Mouse (Mus musculus): Measurements from ENCODE around the gene Chchd2. TPM values are rescaled to one million over a fixed set of nuclear protein-coding genes. Genes with fewer than 3 reads are reported as not detected.

The Chchd2 gene
- 477 and 534 TPM in 2 replicates for polyA plus RNA-seq (2012; rRNA removed)

GRCm38 (mm10) chr5:129886911-129887636 lies at the start of gene Chchd2:
Chchd2 (minus strand) TSS chr5:129887470.

DNA sequence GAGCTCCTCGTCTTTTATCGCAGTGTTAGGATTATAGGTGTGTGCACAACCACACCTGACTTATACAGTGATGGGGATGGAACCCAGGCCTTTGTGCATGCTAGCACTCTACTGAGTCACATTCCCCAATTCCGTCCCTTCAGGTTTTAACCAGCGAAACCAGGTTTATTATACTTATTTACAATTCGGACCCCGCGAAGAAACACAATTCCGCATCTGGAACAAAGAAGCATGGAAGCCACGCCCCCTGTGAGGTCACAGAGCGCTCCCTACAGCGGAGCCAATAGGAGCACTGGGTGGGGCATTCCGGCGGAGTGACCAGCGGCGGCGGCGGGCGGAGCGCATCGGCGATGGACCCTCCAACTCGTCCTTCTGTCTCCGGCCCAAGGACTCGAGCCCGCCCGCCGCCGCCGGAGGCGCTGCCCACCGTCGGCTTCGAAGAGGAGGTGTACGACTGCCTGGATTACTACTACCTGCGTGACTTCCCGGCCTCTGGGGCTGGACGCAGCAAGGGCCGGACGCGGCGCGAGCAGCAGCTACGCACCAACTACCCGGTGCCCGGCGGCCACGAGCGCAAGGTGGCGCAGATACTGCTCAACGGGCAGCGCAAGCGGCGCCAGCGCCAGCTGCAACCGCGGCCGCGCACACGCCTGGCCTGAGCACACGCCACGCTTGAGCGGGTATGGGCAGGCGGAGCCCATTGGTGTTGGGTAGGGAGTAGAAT lies 21.1 kb upstream of the Chchd2 start, which contains the start of gene Nupr1l:
Gene Nupr1l (plus strand): TSS at position 299 of the 724 bp plus-strand sequence.

GRCm38 (mm10) chr5:129898449-129898848 lies 11.2 kb upstream of the Chchd2 start, which contains the start of gene Phkg1:
Phkg1 (minus strand) TSS chr5:129898549.

GRCm38 (mm10) chr5:129895198-129896088 lies 8.2 kb upstream of the Chchd2 start, which contains the start of gene Zbed5:
Zbed5 (plus strand) TSS chr5:129895723.

DNA sequence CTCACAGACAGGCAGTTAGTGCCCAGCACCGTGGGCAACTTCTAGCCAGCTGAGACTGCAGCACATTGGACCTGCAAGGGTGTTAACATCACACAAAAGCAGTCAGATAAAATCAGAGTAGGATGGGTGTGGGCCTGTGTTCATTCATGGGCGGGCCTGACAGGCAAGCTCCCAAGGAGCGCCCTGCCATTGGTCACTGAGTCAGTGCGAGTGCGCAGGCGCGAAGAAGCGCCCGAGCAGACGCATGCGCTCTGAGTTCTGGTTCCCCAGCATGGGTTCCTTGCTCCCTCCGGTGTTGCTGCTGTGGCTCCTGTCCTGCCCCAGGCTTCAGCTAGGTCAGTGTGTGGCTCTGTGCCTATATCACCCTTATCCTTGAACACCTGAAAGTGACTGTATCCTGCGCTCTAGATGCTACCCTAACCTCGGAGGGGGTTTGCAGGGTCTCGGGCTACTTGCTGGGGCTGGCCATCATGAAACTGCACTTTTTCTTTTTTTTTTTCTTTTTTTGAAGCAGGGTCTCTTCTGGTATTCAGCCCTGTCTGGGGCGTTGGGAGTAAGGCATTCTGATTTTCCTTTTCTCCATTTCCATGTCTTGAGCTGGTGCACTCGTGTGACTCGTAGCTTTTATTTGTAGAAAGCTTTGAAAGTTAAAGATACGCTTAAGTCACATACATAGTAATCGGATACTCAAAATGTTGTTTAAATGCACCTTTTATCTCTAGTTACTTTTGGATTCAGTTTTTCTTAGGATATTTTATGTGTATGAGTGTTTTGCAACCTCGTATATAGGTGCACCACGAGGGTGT lies 40.3 kb downstream of the Chchd2 start, which contains the start of gene Sumf2:
Gene Sumf2 (plus strand): TSS at position 235 of the 806 bp plus-strand sequence.

Other genes with a start within 250 kb of the Chchd2 start
- 0.77 and 0.82 TPM in 2 replicates for gene Zfp11, start 217.4 kb downstream of the Chchd2 start, polyA plus RNA-seq (2012; rRNA removed)
- gene Sept14, start 179.0 kb downstream of the Chchd2 start, polyA plus RNA-seq (2012; rRNA removed) = not detected in 2 replicates
- gene Mrps17, start 172.0 kb downstream of the Chchd2 start, polyA plus RNA-seq (2012; rRNA removed) = 50.8 and 63.4 TPM in 2 replicates
- gene Nipsnap2, start 162.4 kb downstream of the Chchd2 start, polyA plus RNA-seq (2012; rRNA removed) = 14.4 and 16.4 TPM in 2 replicates
- gene Psph, start 100.0 kb downstream of the Chchd2 start, polyA plus RNA-seq (2012; rRNA removed) = 29.6 and 34.6 TPM in 2 replicates
- 8.5 and 8.6 TPM in 2 replicates for gene Sumf2, start 40.5 kb downstream of the Chchd2 start, polyA plus RNA-seq (2012; rRNA removed)
- 0.84 and 0.89 TPM in 2 replicates for gene Zbed5, start 8.3 kb upstream of the Chchd2 start, polyA plus RNA-seq (2012; rRNA removed)
- gene Phkg1, start 11.1 kb upstream of the Chchd2 start, polyA plus RNA-seq (2012; rRNA removed) = 0.08 and 0.12 TPM in 2 replicates
- 0.32 and 0.44 TPM in 2 replicates for gene Nupr1l, start 21.1 kb upstream of the Chchd2 start, polyA plus RNA-seq (2012; rRNA removed)
- 15.6 and 17.8 TPM in 2 replicates for gene Vkorc1l1, start 54.5 kb upstream of the Chchd2 start, polyA plus RNA-seq (2012; rRNA removed)
- gene Gusb, start 115.6 kb upstream of the Chchd2 start, polyA plus RNA-seq (2012; rRNA removed) = 17.1 and 21.6 TPM in 2 replicates
- 26.9 and 31.7 TPM in 2 replicates for gene Asl, start 141.8 kb upstream of the Chchd2 start, polyA plus RNA-seq (2012; rRNA removed)
- gene Crcp, start 141.8 kb upstream of the Chchd2 start, polyA plus RNA-seq (2012; rRNA removed) = 18.0 and 19.4 TPM in 2 replicates
- gene Tpst1, start 185.9 kb upstream of the Chchd2 start, polyA plus RNA-seq (2012; rRNA removed) = 10.5 and 11.3 TPM in 2 replicates